Mouse (Mus musculus): ENCODE results near the gene Cntn2.

Cntn2 gene

DNA sequence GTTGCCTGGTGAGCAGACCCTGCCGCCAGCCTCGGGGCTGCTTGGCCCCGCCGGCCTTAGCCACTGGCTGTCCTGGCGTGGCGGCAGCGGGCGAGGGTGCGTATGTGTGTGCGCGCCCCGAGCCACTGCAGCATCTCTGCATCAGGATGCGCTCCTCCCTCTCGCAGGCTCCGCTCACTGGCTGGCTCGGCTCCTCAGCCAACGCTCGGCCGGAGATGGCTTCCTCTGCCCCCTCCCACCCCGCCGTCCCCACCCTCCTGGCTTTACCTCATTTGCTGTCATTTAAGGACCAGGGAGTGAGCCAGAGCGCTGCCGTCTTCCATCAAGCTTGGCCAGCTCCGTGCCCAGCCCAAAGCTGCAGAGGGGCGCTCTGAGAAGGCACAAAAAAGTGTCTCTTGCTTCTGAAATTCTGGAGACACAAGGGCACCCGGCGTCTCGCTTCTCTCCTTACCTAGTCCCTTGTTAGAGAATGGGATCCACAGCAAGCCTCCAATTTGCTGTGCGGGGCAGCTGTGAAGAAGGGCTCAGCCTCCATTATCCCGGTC, at the start of gene Cntn2:
Gene Cntn2, minus strand, starts transcription at position 495 of the 545 bp plus-strand sequence.
- peak; percentile 68 for DNase-seq (ENCODE audit: low spot score)

DNA sequence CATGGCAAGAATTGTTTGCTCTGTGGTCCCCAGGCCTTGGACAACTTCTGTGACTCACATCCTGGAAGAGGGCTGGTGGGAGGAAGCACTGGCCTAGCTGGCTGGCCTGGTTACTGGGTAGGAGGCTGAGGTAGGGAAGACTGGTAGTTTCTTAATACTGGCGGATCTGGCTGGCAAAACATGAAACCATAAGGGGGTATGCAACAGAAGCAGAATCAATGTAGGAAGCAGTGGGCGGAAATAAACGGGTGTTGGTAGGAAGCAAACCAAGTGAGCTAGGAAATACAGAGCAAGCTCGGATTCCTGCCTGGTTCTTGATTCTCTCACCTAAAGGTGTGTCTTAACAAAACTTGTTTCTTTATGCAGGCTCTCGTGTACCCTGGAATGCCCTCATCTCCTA, 49.1 kb upstream of the Cntn2 start:
- DNase-seq (ENCODE audit: low spot score): no peak

GRCm38 (mm10) chr1:132591399-132591930, 48.4 kb upstream of the Cntn2 start:
- no peak for DNase-seq (ENCODE audit: low spot score)

GRCm38 (mm10) chr1:132586679-132587201, 43.7 kb upstream of the Cntn2 start:
- DNase-seq (ENCODE audit: low spot score): no peak

GRCm38 (mm10) chr1:132585376-132585775, 42.3 kb upstream of the Cntn2 start:
- no peak for DNase-seq (ENCODE audit: low spot score)

DNA sequence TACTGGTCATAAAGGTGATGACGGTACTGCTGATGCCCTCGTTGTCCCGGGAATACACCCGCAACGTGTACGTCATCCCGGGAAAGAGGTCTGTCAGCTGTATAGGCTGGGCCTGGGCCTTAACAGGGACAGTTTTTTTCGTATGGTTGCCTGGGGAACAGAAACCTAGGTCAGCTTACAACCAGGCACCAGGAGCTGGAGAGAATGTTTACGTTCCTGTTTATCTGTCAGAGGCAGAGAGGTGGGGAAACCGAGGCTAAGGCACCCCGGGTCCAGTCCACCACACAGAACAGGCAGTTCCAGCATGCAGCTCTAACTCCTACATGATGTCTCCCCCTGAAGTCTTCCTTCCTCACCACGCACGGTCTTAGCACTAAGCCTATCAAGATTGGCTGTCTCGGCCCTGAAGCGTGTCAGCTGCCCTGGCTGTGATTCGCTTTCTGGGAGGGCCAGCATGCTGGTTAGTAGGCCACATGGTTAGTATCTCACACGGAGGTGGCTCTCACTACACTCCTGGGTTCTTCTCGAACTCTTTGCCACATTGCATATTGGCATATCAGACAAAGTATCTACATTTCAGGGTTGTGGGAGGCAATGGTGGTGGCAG, 40.0 kb upstream of the Cntn2 start:
- no peak for DNase-seq (ENCODE audit: low spot score)

GRCm38 (mm10) chr1:132581845-132582839, 39.1 kb upstream of the Cntn2 start:
- peak; percentile 49 for DNase-seq (ENCODE audit: low spot score)

DNA sequence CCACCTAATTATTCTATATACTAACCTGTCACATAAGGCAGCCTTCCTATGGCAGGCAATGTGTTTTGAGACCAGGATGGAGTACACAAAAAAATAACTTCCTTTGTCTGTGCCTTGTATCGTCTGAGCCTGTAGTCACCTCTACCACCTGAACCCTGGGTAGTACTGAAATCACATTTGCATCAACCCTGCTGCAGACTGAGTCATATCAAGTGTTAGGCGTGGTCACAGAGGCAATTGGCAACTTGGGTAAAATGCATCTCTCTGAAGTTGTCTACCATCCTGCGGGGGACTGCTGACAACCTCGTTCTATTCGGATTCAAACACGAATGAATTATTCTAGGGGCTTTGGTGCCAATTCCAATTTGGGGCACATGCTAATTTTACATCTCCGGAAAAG, 37.0 kb upstream of the Cntn2 start:
- no peak for DNase-seq (ENCODE audit: low spot score)

- no peak for DNase-seq (ENCODE audit: low spot score)
Measured at GRCm38 (mm10) chr1:132576845-132577244, 33.8 kb upstream of the Cntn2 start.

DNA sequence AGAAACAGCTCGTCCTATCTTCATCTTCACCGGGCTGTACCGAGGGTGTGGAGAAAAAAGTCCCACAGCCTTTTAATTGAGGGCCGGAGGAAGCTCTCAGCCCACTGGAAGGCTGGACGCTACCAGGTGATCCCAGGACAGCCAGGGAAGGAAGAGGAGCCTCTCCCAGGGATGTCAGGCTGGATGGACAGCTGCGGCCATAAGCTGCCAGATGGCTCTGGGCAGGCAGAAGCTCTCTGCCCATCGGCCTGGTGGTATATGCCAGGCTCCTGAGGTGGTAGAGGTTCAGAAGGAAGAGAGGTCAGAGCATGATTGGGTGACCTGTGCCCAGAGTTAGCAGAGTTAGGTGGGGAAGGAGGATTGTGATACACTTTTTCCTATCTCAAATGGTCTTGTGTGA, 29.8 kb upstream of the Cntn2 start:
- no peak for DNase-seq (ENCODE audit: low spot score)

GRCm38 (mm10) chr1:132571613-132572012, 28.6 kb upstream of the Cntn2 start:
- no peak for DNase-seq (ENCODE audit: low spot score)

- DNase-seq (ENCODE audit: low spot score): no peak
Measured at GRCm38 (mm10) chr1:132570906-132571305, 27.9 kb upstream of the Cntn2 start.

GRCm38 (mm10) chr1:132570068-132570780, 27.2 kb upstream of the Cntn2 start:
- DNase-seq (ENCODE audit: low spot score): no peak

DNA sequence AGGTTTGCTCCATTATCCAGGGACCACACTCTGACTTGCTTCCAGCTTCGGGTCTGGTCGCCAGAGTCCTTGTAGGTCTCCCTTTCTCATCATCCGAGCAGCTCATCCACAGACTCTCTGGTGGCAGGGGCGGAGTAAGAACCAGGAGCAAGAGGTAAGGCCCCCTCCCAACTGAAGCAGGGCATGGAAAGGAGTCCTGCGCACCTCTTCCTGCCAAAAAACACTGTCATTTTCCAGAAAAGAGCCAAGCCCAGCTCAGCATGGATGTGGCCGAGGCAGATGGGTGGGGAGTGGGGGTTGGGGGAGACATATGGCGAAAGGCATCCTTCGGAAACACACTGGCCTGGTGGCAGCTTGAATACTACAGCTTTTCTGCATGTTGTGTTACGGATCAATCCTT, 26.5 kb upstream of the Cntn2 start:
- no peak for DNase-seq (ENCODE audit: low spot score)

GRCm38 (mm10) chr1:132567336-132568125, 24.5 kb upstream of the Cntn2 start:
- DNase-seq (ENCODE audit: low spot score): no peak

- no peak for DNase-seq (ENCODE audit: low spot score)
Measured at GRCm38 (mm10) chr1:132565766-132566165, 22.7 kb upstream of the Cntn2 start.

GRCm38 (mm10) chr1:132564946-132565345, 21.9 kb upstream of the Cntn2 start:
- no peak for DNase-seq (ENCODE audit: low spot score)

GRCm38 (mm10) chr1:132562337-132562795, 19.3 kb upstream of the Cntn2 start:
- DNase-seq (ENCODE audit: low spot score): peak; percentile 50

DNA sequence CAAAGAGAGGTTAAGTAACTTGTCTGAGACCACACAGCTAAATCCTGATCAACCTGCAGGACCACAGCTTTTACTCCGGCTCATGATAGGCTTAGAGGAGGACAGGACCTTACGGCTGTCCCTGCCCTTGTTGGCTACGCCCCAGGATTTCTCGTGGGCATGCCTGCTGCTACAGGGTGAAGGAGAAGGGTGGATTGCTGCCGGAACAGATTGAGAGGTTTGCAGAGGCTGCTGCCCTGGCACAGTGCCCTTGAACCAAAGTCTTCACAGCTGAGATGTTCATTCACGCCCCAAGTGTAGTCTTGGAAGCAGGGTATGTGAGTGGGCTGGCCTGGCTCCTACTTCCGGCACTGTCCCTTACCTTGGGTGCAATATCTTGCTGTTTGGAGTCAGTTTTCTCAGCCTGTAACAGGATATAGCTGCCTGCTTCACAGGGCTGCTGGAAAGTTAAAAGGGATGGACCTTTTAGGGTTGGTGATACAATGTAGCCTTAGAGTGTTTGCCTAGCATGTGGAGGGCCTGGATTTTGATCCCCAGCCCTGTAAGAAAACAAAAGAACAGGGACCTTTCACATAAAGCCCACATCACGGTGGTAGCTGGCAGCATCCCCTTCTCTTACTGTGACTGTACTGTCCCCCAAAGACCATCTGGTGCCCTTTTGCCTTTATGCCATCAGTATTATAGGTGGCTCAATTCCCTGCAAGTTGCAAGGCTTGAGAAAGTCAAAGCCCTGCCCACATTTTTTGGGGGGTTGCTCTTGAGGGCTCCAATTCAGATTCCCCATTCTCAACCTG, 18.0 kb upstream of the Cntn2 start:
- no peak for DNase-seq (ENCODE audit: low spot score)

- DNase-seq (ENCODE audit: low spot score): peak; percentile 65
Measured at GRCm38 (mm10) chr1:132559045-132559444, 16.0 kb upstream of the Cntn2 start.

Data from retina, embryonic 14.5 days (tissue).